Mouse (Mus musculus) liver, embryonic 14.5 days (tissue): ENCODE data around the gene Sgca.

Experiments used
- CTCF ChIP-seq: IDR thresholded peaks from 2 replicates; pipeline ENCODE4 v1.5.1; 2016; ENCODE audit warnings: antibody characterized with exemption, low read depth, control low read depth
- EP300 ChIP-seq: IDR thresholded peaks from 2 replicates; pipeline ENCODE4 v1.6.1; 2016; ENCODE audit warnings: antibody characterized with exemption, low read depth

DNA sequence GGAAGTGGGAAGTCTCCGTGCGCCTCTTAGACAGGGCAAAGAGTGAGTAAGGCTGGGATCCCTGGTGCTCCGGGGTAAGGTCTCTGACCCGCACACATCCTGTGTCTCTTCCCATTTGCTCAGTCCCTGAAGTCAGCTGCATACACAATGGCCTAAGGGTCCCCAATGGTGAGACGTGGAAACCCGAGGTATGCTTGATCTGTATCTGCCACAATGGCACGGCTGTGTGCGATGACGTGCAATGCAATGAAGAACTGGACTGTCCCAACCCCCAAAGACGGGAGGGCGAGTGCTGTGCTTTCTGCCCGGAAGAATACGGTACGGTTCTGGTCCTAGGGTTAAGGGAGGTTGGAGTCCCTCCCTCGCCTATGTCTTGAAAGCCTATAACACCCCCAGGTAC lies 38.3 kb downstream of the Sgca start:
- TF ChIP-seq CTCF (no peak), EP300 (no peak)
